8 mouse cellular contexts compared by ENCODE assay signal in genomic region chr19:8954171-8954570, GRCm38 (mm10). TPM values are rescaled to one million over a fixed set of nuclear protein-coding genes. Genes with fewer than 3 reads are reported as not detected.
DNase-seq lines count a peak whose midpoint lies in the region; ATAC-seq lines count a peak whose summit lies in the region.

No protein-coding gene starts in this region.

- WGBS in lung, embryonic 16.5 days, result 5% methylated on average over 9 of the region's 9 CpGs
- 11% methylated on average over 9 of the region's 9 CpGs for WGBS in embryonic facial prominence, embryonic 11.5 days
- 11% methylated on average over 9 of the region's 9 CpGs for WGBS in intestine, embryonic 16.5 days
- WGBS in neural tube, embryonic 15.5 days, result 5% methylated on average over 9 of the region's 9 CpGs

- peak overlapping the region; percentile 76 for H3K27ac ChIP-seq in lung, embryonic 16.5 days (ENCODE audit: low read length)
- 0 out of 2 replicates have a peak overlapping the region, but pooled peaks have one; percentile 22 for H3K27ac ChIP-seq in embryonic facial prominence, embryonic 11.5 days (replicated peaks; ENCODE audit: low read depth, low read length)
- peak overlapping the region; percentile 82 for H3K27ac ChIP-seq in intestine, embryonic 16.5 days (ENCODE audit: low read length)
- H3K27ac ChIP-seq in neural tube, embryonic 15.5 days (replicated peaks), result peak overlapping the region; percentile 79

- ATAC-seq in lung, embryonic 16.5 days (ENCODE audit: low read depth), result no peak
- no peak for ATAC-seq in embryonic facial prominence, embryonic 11.5 days (replicated peaks; ENCODE audit: insufficient number of reproducible peaks, low FRiP score, low TSS enrichment, low read depth)
- ATAC-seq in intestine, embryonic 16.5 days, result no peak
- ATAC-seq in neural tube, embryonic 15.5 days (ENCODE audit: low FRiP score), result no peak

- peak overlapping the region; percentile 71 for H3K4me2 ChIP-seq in lung, embryonic 16.5 days (ENCODE audit: low read depth, low read length)
- peak overlapping the region; percentile 65 for H3K4me2 ChIP-seq in embryonic facial prominence, embryonic 11.5 days (ENCODE audit: low read depth, low read length)
- peak overlapping the region; percentile 84 for H3K4me2 ChIP-seq in intestine, embryonic 16.5 days (ENCODE audit: low read depth, low read length)
- peak overlapping the region; percentile 66 for H3K4me2 ChIP-seq in neural tube, embryonic 15.5 days

- peaks cover 11% of the 10 kb centered on the region for H3K4me1 ChIP-seq in lung, embryonic 16.5 days (replicated peaks; ENCODE audit: control insufficient read depth, insufficient read depth, low read length)
- H3K4me1 ChIP-seq in embryonic facial prominence, embryonic 11.5 days (ENCODE audit: control insufficient read depth, insufficient read depth, low read length), result no peaks in the 10 kb centered on the region
- peaks cover 9% of the 10 kb centered on the region for H3K4me1 ChIP-seq in intestine, embryonic 16.5 days (ENCODE audit: control insufficient read depth, insufficient read depth, low read length)
- peaks cover 39% of the 10 kb centered on the region for H3K4me1 ChIP-seq in neural tube, embryonic 15.5 days

- H3K27me3 ChIP-seq in lung, embryonic 16.5 days (ENCODE audit: control insufficient read depth, insufficient read depth, low read depth, low read length), result no peaks in the 10 kb centered on the region
- H3K27me3 ChIP-seq in embryonic facial prominence, embryonic 11.5 days (ENCODE audit: control insufficient read depth, insufficient read depth, low read length), result no peaks in the 10 kb centered on the region
- H3K27me3 ChIP-seq in intestine, embryonic 16.5 days (replicated peaks; ENCODE audit: control insufficient read depth, insufficient read depth, low read length), result no peaks in the 10 kb centered on the region
- H3K27me3 ChIP-seq in neural tube, embryonic 15.5 days (replicated peaks), result no peaks in the 10 kb centered on the region

- H3K9me3 ChIP-seq in lung, embryonic 16.5 days (ENCODE audit: control insufficient read depth, low read length), result no peaks in the 10 kb centered on the region
- H3K9me3 ChIP-seq in embryonic facial prominence, embryonic 11.5 days (replicated peaks; ENCODE audit: control insufficient read depth, low read length), result no peaks in the 10 kb centered on the region
- no peaks in the 10 kb centered on the region for H3K9me3 ChIP-seq in intestine, embryonic 16.5 days (ENCODE audit: control insufficient read depth, low read length)
- no peaks in the 10 kb centered on the region for H3K9me3 ChIP-seq in neural tube, embryonic 15.5 days (replicated peaks)

- peak overlapping the region; percentile 79 for H3K4me3 ChIP-seq in lung, embryonic 16.5 days (ENCODE audit: low read length)
- peak overlapping the region; percentile 76 for H3K4me3 ChIP-seq in embryonic facial prominence, embryonic 11.5 days (ENCODE audit: low read depth, low read length)
- H3K4me3 ChIP-seq in intestine, embryonic 16.5 days (ENCODE audit: low read length), result peak overlapping the region; percentile 75
- peak overlapping the region; percentile 62 for H3K4me3 ChIP-seq in neural tube, embryonic 15.5 days (replicated peaks)

- H3K9ac ChIP-seq in lung, embryonic 16.5 days (ENCODE audit: low read length), result peak overlapping the region; percentile 81
- H3K9ac ChIP-seq in embryonic facial prominence, embryonic 11.5 days (replicated peaks; ENCODE audit: low read length), result peak overlapping the region; percentile 82
- H3K9ac ChIP-seq in intestine, embryonic 16.5 days (ENCODE audit: low read depth, low read length), result peak overlapping the region; percentile 82
- peak overlapping the region; percentile 67 for H3K9ac ChIP-seq in neural tube, embryonic 15.5 days (replicated peaks)

- H3K36me3 ChIP-seq in lung, embryonic 16.5 days (ENCODE audit: control insufficient read depth, insufficient read depth, low read length), result peaks cover 37% of the 10 kb centered on the region
- peaks cover 5% of the 10 kb centered on the region for H3K36me3 ChIP-seq in embryonic facial prominence, embryonic 11.5 days (replicated peaks; ENCODE audit: control insufficient read depth, insufficient read depth, low read depth, low read length)
- peaks cover 7% of the 10 kb centered on the region for H3K36me3 ChIP-seq in intestine, embryonic 16.5 days (ENCODE audit: control insufficient read depth, insufficient read depth, low read length)
- peaks cover 49% of the 10 kb centered on the region for H3K36me3 ChIP-seq in neural tube, embryonic 15.5 days

- DNase-seq in lung, postnatal 36 days, result no peak
- DNase-seq in embryonic facial prominence, embryonic 11.5 days (ENCODE audit: low spot score), result no peak
- DNase-seq in embryo, embryonic 10.5 days (ENCODE audit: low spot score), result no peak
- no peak for DNase-seq in c-Kit-positive CD71-positive TER-119-positive erythroid progenitor cells, embryonic 14.5 days (ENCODE audit: low spot score)
- no peak for DNase-seq in kidney, adult 18-20 months

RNA-seq across cellular contexts. Expression of gene Tut1, which starts 0.5 kb away (rescaled TPM):
- 27.5 and 28.9 TPM in 2 replicates for polyA plus RNA-seq in lung, embryonic 16.5 days (2015; fragmentation: Nextera tagmentation; extraction: Ambion mirVana)
- polyA plus RNA-seq in embryonic facial prominence, embryonic 11.5 days (2014; fragmentation: Nextera tagmentation; extraction: Ambion mirVana), result 25.5 and 28.0 TPM in 2 replicates
- 30.1 and 31.7 TPM in 2 replicates for polyA plus RNA-seq in intestine, embryonic 16.5 days (2015; fragmentation: Nextera tagmentation; extraction: Ambion mirVana)
- 25.4 and 26.0 TPM in 2 replicates for polyA plus RNA-seq in neural tube, embryonic 15.5 days (2015; fragmentation: Nextera tagmentation; extraction: Ambion mirVana)

RNA-seq across cellular contexts. Expression of gene Mta2, which starts 12.5 kb away (rescaled TPM):
- 149 and 164 TPM in 2 replicates for polyA plus RNA-seq in lung, embryonic 16.5 days (2015; fragmentation: Nextera tagmentation; extraction: Ambion mirVana)
- polyA plus RNA-seq in embryonic facial prominence, embryonic 11.5 days (2014; fragmentation: Nextera tagmentation; extraction: Ambion mirVana), result 57.5 and 57.6 TPM in 2 replicates
- polyA plus RNA-seq in intestine, embryonic 16.5 days (2015; fragmentation: Nextera tagmentation; extraction: Ambion mirVana), result 119 and 130 TPM in 2 replicates
- polyA plus RNA-seq in neural tube, embryonic 15.5 days (2015; fragmentation: Nextera tagmentation; extraction: Ambion mirVana), result 94.8 and 117 TPM in 2 replicates

RNA-seq across cellular contexts. Expression of gene Eef1g, which starts 12.7 kb away (rescaled TPM):
- polyA plus RNA-seq in lung, embryonic 16.5 days (2015; fragmentation: Nextera tagmentation; extraction: Ambion mirVana), result 366 TPM in 2 replicates
- 535 and 538 TPM in 2 replicates for polyA plus RNA-seq in embryonic facial prominence, embryonic 11.5 days (2014; fragmentation: Nextera tagmentation; extraction: Ambion mirVana)
- 392 and 445 TPM in 2 replicates for polyA plus RNA-seq in intestine, embryonic 16.5 days (2015; fragmentation: Nextera tagmentation; extraction: Ambion mirVana)
- 291 and 348 TPM in 2 replicates for polyA plus RNA-seq in neural tube, embryonic 15.5 days (2015; fragmentation: Nextera tagmentation; extraction: Ambion mirVana)

RNA-seq across cellular contexts. Expression of gene Eml3, which starts 24.8 kb away (rescaled TPM):
- polyA plus RNA-seq in lung, embryonic 16.5 days (2015; fragmentation: Nextera tagmentation; extraction: Ambion mirVana), result 31.0 and 32.2 TPM in 2 replicates
- polyA plus RNA-seq in embryonic facial prominence, embryonic 11.5 days (2014; fragmentation: Nextera tagmentation; extraction: Ambion mirVana), result 8.4 and 9.0 TPM in 2 replicates
- 22.6 and 23.5 TPM in 2 replicates for polyA plus RNA-seq in intestine, embryonic 16.5 days (2015; fragmentation: Nextera tagmentation; extraction: Ambion mirVana)
- 13.9 and 17.1 TPM in 2 replicates for polyA plus RNA-seq in neural tube, embryonic 15.5 days (2015; fragmentation: Nextera tagmentation; extraction: Ambion mirVana)

RNA-seq across cellular contexts. Expression of gene Rom1, which starts 25.0 kb away (rescaled TPM):
- 2.8 and 4.0 TPM in 2 replicates for polyA plus RNA-seq in lung, embryonic 16.5 days (2015; fragmentation: Nextera tagmentation; extraction: Ambion mirVana)
- polyA plus RNA-seq in embryonic facial prominence, embryonic 11.5 days (2014; fragmentation: Nextera tagmentation; extraction: Ambion mirVana), result 0.72 and 0.81 TPM in 2 replicates
- polyA plus RNA-seq in intestine, embryonic 16.5 days (2015; fragmentation: Nextera tagmentation; extraction: Ambion mirVana), result 3.1 and 3.3 TPM in 2 replicates
- polyA plus RNA-seq in neural tube, embryonic 15.5 days (2015; fragmentation: Nextera tagmentation; extraction: Ambion mirVana), result 3.0 and 3.2 TPM in 2 replicates

Comparison
In these comparisons a context has a peak if more than half of its experiments do, and no peak if none do; other contexts are left out.
1. H3K27ac ChIP-seq: peak in every context shown above with its lines; median percentile 82 in intestine, embryonic 16.5 days; 79 in neural tube, embryonic 15.5 days; 76 in lung, embryonic 16.5 days; 22 in embryonic facial prominence, embryonic 11.5 days.